Mouse (Mus musculus) brain, embryonic 14.5 days (tissue): Measurements from ENCODE around the gene Esrrg.

Experiments
- CTCF ChIP-seq: fragments of 200-500 bp; IDR thresholded peaks from 2 replicates; pipeline ENCODE4 v1.5.1; 2012; ENCODE audit warnings: inconsistent platforms, mild to moderate bottlenecking, moderate library complexity, borderline replicate concordance; ENCODE audit not compliant: insufficient read depth, insufficient read length; ENCODE audit errors: extremely low read depth
- POLR2A ChIP-seq: fragments of 200-500 bp; IDR thresholded peaks from 2 replicates; pipeline ENCODE4 v1.6.1; 2012; ENCODE audit warnings: mild to moderate bottlenecking, inconsistent platforms, borderline replicate concordance; ENCODE audit not compliant: poor library complexity, insufficient read depth, insufficient read length, severe bottlenecking; ENCODE audit errors: extremely low read depth

GRCm38 (mm10) chr1:188111552-188111951 lies 503.0 kb downstream of the Esrrg start:
- TF ChIP-seq POLR2A, result no peak
- TF ChIP-seq CTCF, result no peak
